Mouse (Mus musculus) liver, postnatal 0 days (tissue): Measurements from ENCODE around the gene Cyp46a1.

Source experiments
- CTCF ChIP-seq: sonication (generic); IDR thresholded peaks from 2 replicates; pipeline ENCODE4 v1.5.1; 2016; ENCODE audit warnings: antibody characterized with exemption, low read depth
- EP300 ChIP-seq: IDR thresholded peaks from 2 replicates; pipeline ENCODE4 v1.6.1; 2016; ENCODE audit warnings: antibody characterized with exemption, low read depth, mild to moderate bottlenecking

GRCm38 (mm10) chr12:108288127-108288880, 45.9 kb upstream of the Cyp46a1 start:
- TF ChIP-seq CTCF (no peak), EP300 (no peak)
